Mouse (Mus musculus) C2C12 (cell line): ENCODE measurements at regions not wholly inside any gene's neighbourhood (a gene's known extent, or its start where the extent isn't known, plus 50 kb on each side); places are given as distances from the start of the nearest gene placed in this dataset.

Experiments used
- CTCF ChIP-seq: IDR thresholded peaks from one replicate; pipeline ENCODE4 v1.5.1; 2011; ENCODE audit not compliant: control insufficient read depth, insufficient read depth, insufficient read length
- MYOD1 ChIP-seq: IDR thresholded peaks from one replicate; pipeline ENCODE4 v1.6.1; 2011; ENCODE audit warnings: low read depth; ENCODE audit not compliant: control insufficient read depth, insufficient read length
- MYOG ChIP-seq: IDR thresholded peaks from one replicate; pipeline ENCODE4 v1.6.1; 2011; ENCODE audit not compliant: control insufficient read depth, insufficient read length; ENCODE audit errors: extremely low read depth
- USF1 ChIP-seq: IDR thresholded peaks from one replicate; pipeline ENCODE4 v1.6.1; 2011; ENCODE audit warnings: low read depth, mild to moderate bottlenecking, control low read depth, moderate library complexity

DNA sequence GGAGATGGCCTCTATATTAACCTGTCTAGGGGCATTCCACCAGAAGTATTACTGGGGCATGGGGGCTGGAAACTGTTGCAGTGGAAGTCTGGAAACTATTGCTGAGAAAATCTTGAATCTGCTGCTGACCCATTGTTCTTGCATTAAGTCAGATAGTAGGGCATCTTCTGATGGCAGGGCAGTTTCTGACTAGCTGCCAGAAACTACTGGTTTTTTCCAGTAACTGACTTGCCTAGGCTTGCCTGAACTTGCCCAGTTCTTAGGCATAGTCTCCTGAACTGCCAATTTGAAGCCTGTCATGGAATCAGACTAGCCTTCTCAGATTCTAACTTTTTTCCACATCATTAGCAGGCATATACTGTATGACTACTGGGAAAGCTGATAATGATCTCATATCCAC, 97.3 kb upstream of the Trim24 start:
- no peak for TF ChIP-seq USF1
- TF ChIP-seq CTCF, result no peak
- no peak for TF ChIP-seq MYOG
- TF ChIP-seq MYOD1, result no peak
